Mouse (Mus musculus): ENCODE results near the gene Col23a1. TPM values are rescaled to one million over a fixed set of nuclear protein-coding genes. Genes with fewer than 3 reads are reported as not detected.

The Col23a1 gene
- polyA plus RNA-seq, 1 experiment from 2014 or later = 21.6 TPM

GRCm38 (mm10) chr11:51579024-51579423 lies 289.3 kb downstream of the Col23a1 start:
- no peaks in the 10 kb centered on the region for H3K36me3 ChIP-seq (ENCODE audit: control insufficient read depth, insufficient read depth, low read length)
- 72% methylated on average over 4 of the region's 4 CpGs for WGBS
- H3K4me2 ChIP-seq (replicated peaks; ENCODE audit: low read depth, low read length) = no peak overlapping the region
- no peaks in the 10 kb centered on the region for H3K27me3 ChIP-seq (ENCODE audit: control insufficient read depth, insufficient read depth, low read length)
- no peaks in the 10 kb centered on the region for H3K9me3 ChIP-seq (ENCODE audit: control insufficient read depth, low read depth, low read length)
- H3K9ac ChIP-seq (replicated peaks; ENCODE audit: low read depth, low read length) = no peak overlapping the region
- H3K4me1 ChIP-seq (ENCODE audit: control insufficient read depth, insufficient read depth, low read length) = 0 out of 2 replicates have a peak, but pooled peaks cover 6% of the 10 kb centered on the region
- H3K4me3 ChIP-seq (ENCODE audit: low read depth, low read length) = no peak overlapping the region
- no peak overlapping the region for H3K27ac ChIP-seq (ENCODE audit: low read length)
- ATAC-seq (ENCODE audit: insufficient number of reproducible peaks, insufficient read depth, low FRiP score, low read depth) = no peak

- Histone ChIP-seq H3K4me3 (ENCODE audit: low read depth, low read length) (no peak overlapping the region), H3K4me1 (ENCODE audit: control insufficient read depth, insufficient read depth, low read length) (peaks cover 14% of the 10 kb centered on the region), H3K4me2 (replicated peaks; ENCODE audit: low read depth, low read length) (no peak overlapping the region), H3K9ac (replicated peaks; ENCODE audit: low read depth, low read length) (no peak overlapping the region), H3K36me3 (ENCODE audit: control insufficient read depth, insufficient read depth, low read length) (peaks cover 16% of the 10 kb centered on the region), H3K27me3 (ENCODE audit: control insufficient read depth, insufficient read depth, low read length) (no peaks in the 10 kb centered on the region), H3K9me3 (ENCODE audit: control insufficient read depth, low read depth, low read length) (no peaks in the 10 kb centered on the region), H3K27ac (ENCODE audit: low read length) (no peak overlapping the region)
- no peak for ATAC-seq (ENCODE audit: insufficient number of reproducible peaks, insufficient read depth, low FRiP score, low read depth)
- 22% methylated on average over 8 of the region's 8 CpGs for WGBS
Measured at GRCm38 (mm10) chr11:51582713-51583112, 293.0 kb downstream of the Col23a1 start.

- Histone ChIP-seq H3K9ac (replicated peaks; ENCODE audit: low read depth, low read length) (peak overlapping the region; percentile 73), H3K27me3 (ENCODE audit: control insufficient read depth, insufficient read depth, low read length) (no peaks in the 10 kb centered on the region), H3K4me2 (replicated peaks; ENCODE audit: low read depth, low read length) (peak overlapping the region; percentile 65), H3K4me1 (ENCODE audit: control insufficient read depth, insufficient read depth, low read length) (peaks cover 14% of the 10 kb centered on the region), H3K4me3 (ENCODE audit: low read depth, low read length) (peak overlapping the region; percentile 59), H3K36me3 (ENCODE audit: control insufficient read depth, insufficient read depth, low read length) (peaks cover 27% of the 10 kb centered on the region), H3K9me3 (ENCODE audit: control insufficient read depth, low read depth, low read length) (no peaks in the 10 kb centered on the region; the same call in 1 of the 2 replicates), H3K27ac (ENCODE audit: low read length) (peak overlapping the region; percentile 89)
- ATAC-seq (ENCODE audit: insufficient number of reproducible peaks, insufficient read depth, low FRiP score, low read depth) = peak; percentile 33; the same call in 1 of the 2 replicates
- WGBS = 19% methylated on average over 9 of the region's 9 CpGs
Measured at GRCm38 (mm10) chr11:51584057-51584430, 294.3 kb downstream of the Col23a1 start.

- peak within 1 kb of the TSS; percentile 89 for H3K27ac ChIP-seq (ENCODE audit: low read length)
- peak within 1 kb of the TSS; percentile 65 for H3K4me2 ChIP-seq (replicated peaks; ENCODE audit: low read depth, low read length)
- H3K36me3 ChIP-seq (ENCODE audit: control insufficient read depth, insufficient read depth, low read length) = peaks cover 27% of the 10 kb centered on the region
- peak; percentile 92 for ATAC-seq (ENCODE audit: insufficient number of reproducible peaks, insufficient read depth, low FRiP score, low read depth)
- no peaks in the 10 kb centered on the region; the same call in 1 of the 2 replicates for H3K9me3 ChIP-seq (ENCODE audit: control insufficient read depth, low read depth, low read length)
- H3K9ac ChIP-seq (replicated peaks; ENCODE audit: low read depth, low read length) = peak within 1 kb of the TSS; percentile 73
- under 1% methylated on average over 58 of the region's 59 CpGs for WGBS
- no peaks in the 10 kb centered on the region for H3K27me3 ChIP-seq (ENCODE audit: control insufficient read depth, insufficient read depth, low read length)
- H3K4me3 ChIP-seq (ENCODE audit: low read depth, low read length) = peak within 1 kb of the TSS; percentile 59
- H3K4me1 ChIP-seq (ENCODE audit: control insufficient read depth, insufficient read depth, low read length) = peaks cover 14% of the 10 kb centered on the region
Measured at GRCm38 (mm10) chr11:51584431-51585248, 294.9 kb downstream of the Col23a1 start, which contains the start of gene Phykpl. TSS of gene Phykpl (plus strand) at chr11:51584757.

- Histone ChIP-seq H3K9me3 (ENCODE audit: control insufficient read depth, low read depth, low read length) (no peaks in the 10 kb centered on the region; the same call in 1 of the 2 replicates), H3K9ac (replicated peaks; ENCODE audit: low read depth, low read length) (peak overlapping the region; percentile 73; the same call in 1 of the 2 replicates), H3K36me3 (ENCODE audit: control insufficient read depth, insufficient read depth, low read length) (peaks cover 30% of the 10 kb centered on the region), H3K27me3 (ENCODE audit: control insufficient read depth, insufficient read depth, low read length) (no peaks in the 10 kb centered on the region), H3K4me1 (ENCODE audit: control insufficient read depth, insufficient read depth, low read length) (peaks cover 14% of the 10 kb centered on the region), H3K4me2 (replicated peaks; ENCODE audit: low read depth, low read length) (peak overlapping the region; percentile 65), H3K27ac (ENCODE audit: low read length) (peak overlapping the region; percentile 89; the same call in 1 of the 2 replicates), H3K4me3 (ENCODE audit: low read depth, low read length) (peak overlapping the region; percentile 59)
- ATAC-seq (ENCODE audit: insufficient number of reproducible peaks, insufficient read depth, low FRiP score, low read depth) = no peak
- WGBS = 62% methylated on average over 8 of the region's 8 CpGs
Measured at GRCm38 (mm10) chr11:51585608-51586252, 296.0 kb downstream of the Col23a1 start.

- Histone ChIP-seq H3K4me2 (replicated peaks; ENCODE audit: low read depth, low read length) (no peak overlapping the region), H3K9me3 (ENCODE audit: control insufficient read depth, low read depth, low read length) (no peaks in the 10 kb centered on the region; the same call in 1 of the 2 replicates), H3K27ac (ENCODE audit: low read length) (no peak overlapping the region), H3K9ac (replicated peaks; ENCODE audit: low read depth, low read length) (no peak overlapping the region), H3K4me3 (ENCODE audit: low read depth, low read length) (no peak overlapping the region), H3K36me3 (ENCODE audit: control insufficient read depth, insufficient read depth, low read length) (peaks cover 34% of the 10 kb centered on the region), H3K27me3 (ENCODE audit: control insufficient read depth, insufficient read depth, low read length) (no peaks in the 10 kb centered on the region), H3K4me1 (ENCODE audit: control insufficient read depth, insufficient read depth, low read length) (peaks cover 14% of the 10 kb centered on the region)
- WGBS = 96% methylated on average over 13 of the region's 13 CpGs
- ATAC-seq (ENCODE audit: insufficient number of reproducible peaks, insufficient read depth, low FRiP score, low read depth) = no peak
Measured at GRCm38 (mm10) chr11:51586411-51586810, 296.7 kb downstream of the Col23a1 start.

GRCm38 (mm10) chr11:51587059-51587458 lies 297.3 kb downstream of the Col23a1 start:
- H3K9ac ChIP-seq (replicated peaks; ENCODE audit: low read depth, low read length) = no peak overlapping the region
- H3K4me1 ChIP-seq (ENCODE audit: control insufficient read depth, insufficient read depth, low read length) = peaks cover 14% of the 10 kb centered on the region
- H3K27me3 ChIP-seq (ENCODE audit: control insufficient read depth, insufficient read depth, low read length) = no peaks in the 10 kb centered on the region
- H3K27ac ChIP-seq (ENCODE audit: low read length) = no peak overlapping the region
- H3K4me2 ChIP-seq (replicated peaks; ENCODE audit: low read depth, low read length) = no peak overlapping the region
- 96% methylated on average over 1 of the region's 1 CpGs for WGBS
- H3K4me3 ChIP-seq (ENCODE audit: low read depth, low read length) = no peak overlapping the region
- no peaks in the 10 kb centered on the region; the same call in 1 of the 2 replicates for H3K9me3 ChIP-seq (ENCODE audit: control insufficient read depth, low read depth, low read length)
- ATAC-seq (ENCODE audit: insufficient number of reproducible peaks, insufficient read depth, low FRiP score, low read depth) = no peak
- H3K36me3 ChIP-seq (ENCODE audit: control insufficient read depth, insufficient read depth, low read length) = peaks cover 40% of the 10 kb centered on the region

GRCm38 (mm10) chr11:51588833-51589232 lies 299.1 kb downstream of the Col23a1 start:
- Histone ChIP-seq H3K9ac (replicated peaks; ENCODE audit: low read depth, low read length) (no peak overlapping the region), H3K36me3 (ENCODE audit: control insufficient read depth, insufficient read depth, low read length) (peaks cover 56% of the 10 kb centered on the region), H3K27me3 (ENCODE audit: control insufficient read depth, insufficient read depth, low read length) (no peaks in the 10 kb centered on the region), H3K9me3 (ENCODE audit: control insufficient read depth, low read depth, low read length) (no peaks in the 10 kb centered on the region; the same call in 1 of the 2 replicates), H3K4me2 (replicated peaks; ENCODE audit: low read depth, low read length) (no peak overlapping the region), H3K4me3 (ENCODE audit: low read depth, low read length) (no peak overlapping the region), H3K4me1 (ENCODE audit: control insufficient read depth, insufficient read depth, low read length) (peaks cover 10% of the 10 kb centered on the region), H3K27ac (ENCODE audit: low read length) (no peak overlapping the region)
- ATAC-seq (ENCODE audit: insufficient number of reproducible peaks, insufficient read depth, low FRiP score, low read depth) = no peak
- 94% methylated on average over 3 of the region's 3 CpGs for WGBS

Measured in stomach, embryonic 14.5 days (tissue).